Mouse (Mus musculus) G1E (cell line): ENCODE data around the gene Plekha4.

Experiments used
- CTCF ChIP-seq: IDR thresholded peaks from 2 replicates; pipeline ENCODE4 v1.5.1; 2012; ENCODE audit warnings: low read depth, low read length, inconsistent platforms, mixed read lengths
- GATA1 ChIP-seq: IDR thresholded peaks from 2 replicates; pipeline ENCODE4 v1.6.1; 2012; ENCODE audit warnings: borderline replicate concordance, low read length, inconsistent platforms, mixed read lengths
- GATA2 ChIP-seq: IDR thresholded peaks from 2 replicates; pipeline ENCODE4 v1.6.1; 2012; ENCODE audit warnings: low read depth, low read length, inconsistent platforms, borderline replicate concordance
- POLR2AphosphoS5 ChIP-seq: IDR thresholded peaks from 2 replicates; pipeline ENCODE4 v1.6.1; 2012; ENCODE audit warnings: low read depth, low read length, inconsistent platforms; ENCODE audit not compliant: insufficient replicate concordance
- TAL1 ChIP-seq: conservative IDR thresholded peaks from 2 replicates; pipeline ENCODE4 v1.6.1; 2012; ENCODE audit warnings: low read depth, low read length, inconsistent platforms, mixed read lengths

DNA sequence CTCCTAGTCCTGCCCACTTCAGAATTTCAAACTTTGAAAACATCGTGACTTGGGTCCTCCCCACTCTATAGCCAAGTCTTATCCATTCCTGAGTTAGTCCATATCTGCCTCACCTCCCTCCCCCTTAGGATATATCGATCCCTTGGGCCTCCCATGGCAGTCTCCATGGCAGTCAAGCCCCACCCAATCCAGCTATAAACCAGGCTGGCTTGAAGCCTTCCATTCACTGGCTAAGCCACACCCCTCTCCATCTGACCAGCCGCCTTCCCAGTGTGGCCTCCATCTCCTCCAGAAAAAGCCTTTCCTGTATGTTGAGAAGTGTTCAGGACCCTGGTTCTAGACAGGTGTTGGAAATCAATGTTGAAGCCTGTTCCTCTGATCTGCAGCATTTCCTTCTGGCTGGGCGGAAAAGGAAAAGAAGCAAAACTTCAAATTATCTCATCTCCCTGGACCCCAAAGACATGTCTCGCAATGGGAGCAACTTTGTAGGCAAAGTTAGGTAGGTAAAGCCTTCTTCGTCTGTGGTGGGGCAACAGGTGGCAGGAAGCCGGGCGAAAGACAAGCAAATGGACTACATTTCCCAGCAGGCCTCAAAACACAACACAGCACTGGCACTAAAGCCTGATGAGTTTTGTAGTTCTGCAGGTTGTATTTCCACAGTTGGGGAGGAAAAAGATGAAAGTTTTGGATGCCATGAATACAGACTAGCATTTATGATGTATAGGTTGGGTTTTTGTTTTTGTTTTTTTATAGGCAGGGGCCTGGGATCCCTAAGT is 6.6 kb upstream of the Plekha4 start:
- TF ChIP-seq CTCF, result no peak
- no peak for TF ChIP-seq TAL1
- TF ChIP-seq GATA2, result no peak
- TF ChIP-seq GATA1, result no peak
- TF ChIP-seq POLR2AphosphoS5, result no peak
